Mouse (Mus musculus): ENCODE measurements around the gene Rnf25.

Gene Rnf25

DNA sequence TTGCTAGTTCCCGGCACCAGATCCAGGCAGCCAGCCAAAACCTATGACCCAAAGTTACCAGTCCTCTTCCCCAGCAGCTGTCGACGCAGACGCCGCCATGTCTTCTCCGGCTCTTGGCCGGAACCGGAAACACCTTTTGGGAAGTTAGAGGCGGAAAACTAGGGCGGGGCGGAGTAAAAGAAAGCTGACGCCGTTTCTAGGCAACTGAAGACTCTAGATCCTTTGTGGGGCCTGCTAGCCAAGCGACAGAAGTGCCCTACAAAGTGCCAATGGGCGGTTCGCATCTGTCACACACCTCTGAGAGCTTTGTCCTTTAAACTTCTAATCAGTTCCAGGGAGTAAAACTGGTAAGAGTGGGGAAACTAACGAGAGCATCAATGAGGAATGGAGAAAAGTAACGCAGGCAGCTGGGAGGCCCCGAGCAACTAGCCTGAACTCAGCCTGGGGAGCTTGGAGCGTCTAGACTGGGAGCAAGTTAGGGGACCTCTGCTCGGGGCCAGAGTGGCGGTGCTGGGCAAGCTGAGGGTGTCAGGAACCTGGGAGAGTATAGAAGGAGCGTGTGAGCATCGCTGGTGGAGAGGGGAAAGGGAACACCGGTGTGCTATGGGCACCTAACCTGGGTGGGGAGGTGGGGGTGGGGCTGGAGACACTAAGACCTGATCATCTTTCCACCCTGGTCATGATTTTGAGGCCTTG, at the start of gene Rnf25, which contains the start of gene Stk36:
Gene Rnf25, minus strand, starts transcription at position 131 of the 696 bp plus-strand sequence.
Gene Stk36, plus strand, starts transcription at position 179 of the 696 bp plus-strand sequence.
- POLR2A ChIA-PET, result interaction anchor here (0.5 to 4.4 kb wide), 31 partner anchors 8 to 215 kb away, joined by 3 to 55 read pairs (median 4); partner anchors contain the start of genes Bcs1l (in 4 of the 4), Zfp142 (in 4 of the 4), Ttll4 (in 2 of the 4) and Cnot9 (in 1 of the 4)

DNA sequence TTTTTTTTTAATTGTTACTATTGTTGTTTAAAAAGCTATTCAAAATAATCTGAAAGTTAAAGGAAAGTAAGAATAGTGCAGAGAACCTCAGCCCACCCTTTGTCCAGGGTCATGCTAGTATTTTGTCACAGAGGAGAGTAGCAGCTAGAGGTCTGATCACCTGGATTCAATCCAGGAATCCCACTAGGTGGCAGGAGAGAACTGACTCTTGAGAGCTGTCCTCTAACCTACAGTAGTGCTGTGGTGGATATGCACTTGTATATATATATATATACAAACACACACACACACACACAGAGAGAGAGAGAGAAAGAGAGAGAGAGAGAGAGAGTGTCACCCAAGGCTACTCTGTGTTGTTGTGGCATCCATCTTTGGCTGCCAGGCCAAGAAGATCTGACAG, 42.7 kb upstream of the Rnf25 start:
- CTCF ChIA-PET, result interaction anchor here (0.5 to 2.8 kb wide), 20 partner anchors 8 to 1589 kb away, joined by 3 to 14 read pairs (median 4); partner anchors contain the start of genes Fev (in 1 of the 4), Prkag3 (in 1 of the 4) and Ttll4 (in 1 of the 4)
- POLR2A ChIA-PET, result interaction anchor here in 3 of 4 experiments (0.5 to 1.5 kb wide), 6 partner anchors 10 to 608 kb away, joined by 3 to 6 read pairs (median 3); partner anchors contain the start of genes Prkag3 (in 1 of the 3) and Ttll4 (in 1 of the 3)

More for the DNA sequence above, at the start of gene Rnf25, which contains the start of gene Stk36:
- CTCF ChIA-PET, result interaction anchor here in 3 of 4 experiments (0.7 to 1.9 kb wide), 8 partner anchors 14 to 716 kb away, joined by 3 to 10 read pairs (median 4); partner anchors contain the start of genes Bcs1l (in 1 of the 3), Cyp27a1 (in 1 of the 3), Dnpep (in 1 of the 3) and Zfp142 (in 1 of the 3)

DNA sequence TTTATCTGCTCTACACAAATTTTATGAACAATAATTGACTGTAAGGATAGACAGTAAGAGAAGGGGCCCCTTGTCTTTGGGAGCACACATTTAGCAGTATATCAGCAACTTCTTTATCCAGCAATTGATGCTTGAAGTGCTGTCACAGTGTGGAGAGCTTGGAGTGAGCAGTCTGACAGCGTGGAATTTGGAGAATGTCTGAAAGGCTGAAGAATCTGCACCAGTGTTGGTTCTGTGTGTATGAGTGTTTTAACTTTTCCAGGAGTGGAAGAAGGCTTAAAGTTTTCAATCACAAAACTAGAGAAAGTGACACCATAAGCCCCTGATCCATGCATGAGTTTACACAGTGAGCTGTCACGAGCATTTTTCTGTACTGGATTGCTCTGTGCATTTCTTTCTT, 42.3 kb upstream of the Rnf25 start:
- ChIA-PET CTCF (interaction anchor here (0.5 to 2.8 kb wide), 21 partner anchors 8 to 1588 kb away, joined by 3 to 14 read pairs (median 4); partner anchors contain the start of genes Fev (in 1 of the 4), Prkag3 (in 1 of the 4) and Ttll4 (in 1 of the 4)), POLR2A (interaction anchor here in 3 of 4 experiments (0.5 to 1.5 kb wide), 6 partner anchors 9 to 608 kb away, joined by 3 to 6 read pairs (median 3); partner anchors contain the start of genes Prkag3 (in 1 of the 3) and Ttll4 (in 1 of the 3))

GRCm38 (mm10) chr1:74632734-74633133, 31.5 kb upstream of the Rnf25 start:
- POLR2A ChIA-PET, result interaction anchor here in 2 of 4 experiments (0.6 to 2.0 kb wide), 5 partner anchors 32 to 126 kb away, joined by 3 to 5 read pairs (median 4); no protein-coding TSS in a partner anchor
- CTCF ChIA-PET, result interaction anchor here in 2 of 4 experiments (0.6 to 2.1 kb wide), 3 partner anchors 11 to 204 kb away, joined by 3 to 7 read pairs (median 5); no protein-coding TSS in a partner anchor

DNA sequence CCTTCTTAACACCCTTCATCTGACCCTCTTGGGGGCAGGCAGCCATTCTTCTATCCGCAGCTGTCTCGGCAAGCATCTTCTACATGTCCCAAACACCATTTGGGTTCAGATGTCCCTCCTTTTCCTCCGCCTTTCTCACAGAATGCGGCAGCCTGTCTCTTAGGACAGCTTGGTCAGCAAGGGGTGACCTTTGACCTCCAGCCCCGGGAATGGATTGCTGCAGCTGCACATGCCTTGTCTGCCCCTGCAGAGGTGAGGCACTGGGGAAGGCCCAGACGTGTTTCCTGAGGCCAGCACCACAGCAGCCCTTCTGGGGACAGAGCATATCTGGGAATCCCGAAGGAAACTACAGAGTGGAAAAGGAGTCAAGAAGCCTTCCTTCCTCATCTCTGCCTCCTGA, 26.8 kb upstream of the Rnf25 start:
- ChIA-PET CTCF (interaction anchor here in 2 of 4 experiments (0.6 kb wide), 2 partner anchors 179 to 267 kb away, joined by 3 read pairs; no protein-coding TSS in a partner anchor), POLR2A (interaction anchor here in 2 of 4 experiments (0.5 to 0.9 kb wide), 2 partner anchors 9 to 26 kb away, joined by 3 to 4 read pairs; partner anchors contain the start of genes Rnf25 (in 1 of the 2) and Stk36 (in 1 of the 2))

- POLR2A ChIA-PET, result interaction anchor here in 1 of 4 experiments (1.0 kb wide), 1 partner anchor 69 kb away, joined by 3 read pairs; no protein-coding TSS in a partner anchor
These were observed 24.9 kb upstream of the Rnf25 start for GRCm38 (mm10) chr1:74626076-74626475.

DNA sequence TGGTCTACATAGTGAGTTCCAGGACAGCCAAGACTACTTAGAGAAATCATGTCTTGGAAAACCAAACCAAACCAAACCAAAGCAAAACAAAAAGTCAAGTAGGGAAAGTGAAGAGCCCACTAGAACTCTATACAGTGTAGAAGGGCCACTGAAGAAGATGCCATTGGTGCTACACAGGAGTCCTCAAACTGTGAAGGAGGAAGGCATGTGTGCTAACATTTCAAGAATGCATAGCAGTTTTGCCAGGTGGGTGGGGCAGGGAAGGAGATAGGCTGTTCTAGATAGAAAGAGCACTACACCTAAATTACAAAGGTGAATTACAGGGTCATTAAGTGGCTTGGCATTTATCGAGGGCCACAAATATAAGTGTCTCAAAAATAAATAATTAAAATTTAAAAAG, 23.0 kb upstream of the Rnf25 start:
- CTCF ChIA-PET, result no interaction called here
- POLR2A ChIA-PET, result no interaction called here

More at GRCm38 (mm10) chr1:74626076-74626475, 24.9 kb upstream of the Rnf25 start:
- CTCF ChIA-PET, result no interaction called here

DNA sequence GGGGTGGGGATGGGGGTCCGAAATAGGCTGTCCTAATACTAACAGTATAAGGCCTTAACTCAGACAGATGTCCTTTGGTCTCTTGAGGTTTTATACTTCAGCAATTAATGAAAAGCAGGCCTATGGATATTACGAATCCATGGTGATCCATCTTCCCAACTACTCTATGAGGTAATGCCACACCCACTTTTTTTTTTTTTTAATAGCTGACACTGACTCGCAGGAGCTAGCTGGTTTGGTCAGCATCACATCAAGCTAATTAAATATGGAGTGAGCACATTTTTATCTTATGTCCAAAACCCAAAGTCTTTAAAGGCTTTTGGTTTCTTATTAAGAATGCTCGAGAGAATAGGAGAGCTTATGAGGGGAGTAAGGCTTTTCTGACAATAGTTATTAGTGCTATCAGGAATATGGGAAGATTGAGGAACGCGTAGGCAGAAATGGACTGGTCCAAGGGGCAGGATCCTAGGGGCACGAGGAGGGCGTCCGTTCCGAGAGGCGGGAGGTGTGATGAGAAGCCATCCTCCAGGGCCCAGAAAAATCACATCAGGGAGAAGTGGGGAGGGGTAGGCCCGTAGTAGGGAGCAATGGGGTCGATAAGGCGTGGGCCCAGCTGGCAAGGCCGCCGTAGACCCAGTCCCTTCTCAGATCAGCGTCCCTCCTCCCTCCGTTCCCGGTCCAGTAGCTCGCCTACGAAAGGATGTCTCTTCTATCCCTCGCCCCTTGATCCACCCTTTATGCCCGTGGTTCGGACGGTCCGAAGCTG, 513 bp downstream of the Rnf25 start:
- POLR2A ChIA-PET, result interaction anchor here (0.6 to 4.4 kb wide), 29 partner anchors 9 to 214 kb away, joined by 3 to 55 read pairs (median 4); partner anchors contain the start of genes Bcs1l (in 4 of the 4), Zfp142 (in 4 of the 4), Ttll4 (in 2 of the 4) and Cnot9 (in 1 of the 4)
- CTCF ChIA-PET, result interaction anchor here in 3 of 4 experiments (0.7 to 1.9 kb wide), 8 partner anchors 13 to 717 kb away, joined by 3 to 10 read pairs (median 4); partner anchors contain the start of genes Bcs1l (in 1 of the 3), Cyp27a1 (in 1 of the 3), Dnpep (in 1 of the 3) and Zfp142 (in 1 of the 3)

- POLR2A ChIA-PET, result no interaction called here
- CTCF ChIA-PET, result no interaction called here
These were observed 6.8 kb downstream of the Rnf25 start for GRCm38 (mm10) chr1:74594434-74594833.

- ChIA-PET POLR2A (interaction anchor here (0.6 to 5.4 kb wide), 25 partner anchors 8 to 1510 kb away, joined by 3 to 55 read pairs (median 5); partner anchors contain the start of genes Rnf25 (in 4 of the 4), Stk36 (in 4 of the 4), Aamp (in 1 of the 4) and Cnot9 (in 1 of the 4)), CTCF (interaction anchor here in 3 of 4 experiments (0.6 to 1.9 kb wide), 6 partner anchors 13 to 383 kb away, joined by 3 to 11 read pairs (median 6); partner anchors contain the start of genes Rnf25 (in 1 of the 3) and Stk36 (in 1 of the 3))
These were observed 13.3 kb downstream of the Rnf25 start, which contains the start of the genes Zfp142 and Bcs1l for GRCm38 (mm10) chr1:74587773-74588445. Gene Zfp142, minus strand, starts transcription at chr1:74588246. Gene Bcs1l, plus strand, starts transcription at chr1:74588289.

- POLR2A ChIA-PET, result interaction anchor here (0.6 to 5.4 kb wide), 22 partner anchors 9 to 730 kb away, joined by 3 to 55 read pairs (median 6); partner anchors contain the start of genes Rnf25 (in 4 of the 4), Stk36 (in 4 of the 4), Aamp (in 1 of the 4) and Cnot9 (in 1 of the 4)
- CTCF ChIA-PET, result interaction anchor here in 3 of 4 experiments (0.5 to 1.9 kb wide), 6 partner anchors 14 to 382 kb away, joined by 3 to 6 read pairs (median 4); partner anchors contain the start of genes Rnf25 (in 1 of the 3) and Stk36 (in 1 of the 3)
These were observed 13.9 kb downstream of the Rnf25 start for GRCm38 (mm10) chr1:74587233-74587772.

DNA sequence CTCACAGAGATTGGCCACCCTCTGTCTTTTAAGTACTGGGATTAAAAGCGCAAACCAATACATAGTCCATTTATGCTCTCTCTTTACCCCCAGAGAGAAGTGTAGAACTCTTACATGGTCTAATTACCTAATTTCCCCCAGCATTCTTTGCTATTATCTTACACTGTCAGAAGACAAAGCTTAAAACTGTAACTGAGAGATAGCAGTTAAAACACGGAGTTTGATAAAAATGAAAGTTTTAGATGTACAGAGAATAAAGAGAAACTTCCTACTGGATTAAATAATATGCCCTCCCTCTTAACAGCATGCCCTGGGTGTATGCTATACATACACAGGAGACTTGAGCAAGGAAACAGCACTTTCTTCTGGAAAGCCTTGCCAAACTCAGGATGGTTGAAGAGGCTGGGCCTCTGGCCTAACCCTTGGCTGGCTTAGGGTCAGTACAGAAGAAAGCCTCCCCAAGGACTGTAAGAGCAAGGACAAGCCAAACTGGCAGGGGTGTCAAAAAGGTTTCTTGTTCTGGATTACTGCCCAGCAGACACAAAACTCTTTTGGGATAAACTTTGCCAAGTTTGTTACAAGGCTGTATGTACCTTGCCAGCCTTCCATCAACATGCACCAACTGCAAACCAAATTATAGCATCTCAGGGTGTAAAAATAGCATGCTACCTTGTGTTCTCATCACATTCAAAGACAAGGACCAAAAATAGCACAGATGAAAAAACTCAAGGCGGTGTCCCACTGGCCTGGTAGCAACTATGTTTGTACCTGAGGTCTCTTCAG, 16.4 kb downstream of the Rnf25 start:
- POLR2A ChIA-PET, result interaction anchor here in 2 of 4 experiments (0.6 to 2.1 kb wide), 6 partner anchors 14 to 310 kb away, joined by 3 to 10 read pairs (median 3); partner anchors contain the start of genes Rnf25 (in 1 of the 2) and Stk36 (in 1 of the 2)
- CTCF ChIA-PET, result no interaction called here

DNA sequence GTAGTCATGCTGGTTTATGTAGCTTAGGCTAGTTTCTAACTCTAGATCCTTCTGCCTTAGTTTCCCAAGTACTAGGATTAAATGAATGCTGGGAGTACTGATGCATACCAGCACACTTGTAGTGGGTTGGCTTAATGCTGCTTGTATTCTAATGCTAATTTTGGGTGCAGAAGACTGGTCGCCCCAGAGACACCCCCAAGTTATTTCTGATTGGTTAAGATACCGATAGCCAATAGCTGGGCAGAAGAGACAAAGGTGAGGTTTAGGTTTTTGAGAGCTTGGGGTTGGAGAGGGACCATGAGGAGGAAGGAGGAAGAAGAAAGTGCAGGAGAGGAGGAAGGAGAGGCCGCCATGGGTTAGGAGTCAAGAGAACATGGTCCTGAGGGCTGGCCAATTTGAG, 18.6 kb downstream of the Rnf25 start:
- ChIA-PET CTCF (interaction anchor here in 1 of 4 experiments (0.6 kb wide), 1 partner anchor 11 kb away, joined by 3 read pairs; no protein-coding TSS in a partner anchor), POLR2A (interaction anchor here in 3 of 4 experiments (0.5 to 2.4 kb wide), 7 partner anchors 9 to 132 kb away, joined by 3 to 13 read pairs (median 5); partner anchors contain the start of genes Rnf25 (in 2 of the 3) and Stk36 (in 2 of the 3))

DNA sequence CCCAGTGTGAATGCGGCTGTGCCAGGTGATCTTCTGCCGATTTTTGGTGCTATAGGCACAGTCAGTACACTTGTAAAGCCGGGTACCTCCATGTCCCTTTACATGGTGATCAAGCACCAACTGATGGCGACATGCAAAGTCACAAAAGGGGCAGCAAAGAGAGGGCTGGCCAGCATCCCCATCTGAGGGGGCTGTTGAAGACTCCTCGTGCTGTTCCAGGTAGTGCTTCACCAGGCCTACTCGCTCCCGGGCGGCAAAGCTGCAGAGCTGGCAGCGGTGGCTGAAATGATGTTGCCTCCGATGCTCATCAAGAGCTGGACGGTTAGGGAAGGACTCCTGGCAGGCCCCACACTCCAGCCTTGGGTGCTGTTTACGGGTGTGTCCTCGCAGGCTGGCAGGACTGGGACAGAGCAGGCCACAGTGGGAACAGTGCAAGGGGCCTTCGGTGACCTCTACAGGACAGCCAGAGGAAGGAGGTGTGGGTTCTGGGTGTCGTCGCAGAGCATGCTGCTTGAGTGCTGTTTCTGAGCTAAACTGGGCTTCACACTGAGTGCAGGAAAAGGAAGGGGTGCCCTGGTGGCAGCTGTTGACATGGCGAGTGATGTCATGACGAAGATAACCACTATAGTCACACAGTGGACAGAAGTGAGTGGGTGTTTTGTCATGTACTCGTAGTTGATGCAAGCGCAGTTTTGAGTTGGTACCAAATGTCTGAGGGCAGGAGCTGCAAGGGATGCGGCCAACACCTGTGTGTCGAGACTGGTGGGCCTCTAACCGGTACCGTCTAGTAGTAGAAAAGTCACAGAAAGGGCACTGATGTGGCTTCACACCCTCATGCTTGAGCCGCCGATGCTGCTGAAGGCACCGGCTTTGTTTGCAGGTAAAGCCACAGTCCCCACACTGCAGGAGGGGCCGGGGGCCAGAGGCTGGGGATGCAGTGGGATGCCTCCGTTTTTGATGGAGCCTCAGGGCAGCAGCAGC, 31.2 kb downstream of the Rnf25 start:
- CTCF ChIA-PET, result interaction anchor here in 1 of 4 experiments (0.6 kb wide), 1 partner anchor 193 kb away, joined by 3 read pairs; no protein-coding TSS in a partner anchor
- POLR2A ChIA-PET, result interaction anchor here in 2 of 4 experiments (1.3 to 3.0 kb wide), 6 partner anchors 11 to 65 kb away, joined by 3 to 10 read pairs (median 8); partner anchors contain the start of genes Bcs1l (in 2 of the 2) and Zfp142 (in 2 of the 2)

All from embryonic stem cell, embryonic (primary cell).